Mouse (Mus musculus): Measurements from ENCODE around the gene Fscn3.

The Fscn3 gene

DNA sequence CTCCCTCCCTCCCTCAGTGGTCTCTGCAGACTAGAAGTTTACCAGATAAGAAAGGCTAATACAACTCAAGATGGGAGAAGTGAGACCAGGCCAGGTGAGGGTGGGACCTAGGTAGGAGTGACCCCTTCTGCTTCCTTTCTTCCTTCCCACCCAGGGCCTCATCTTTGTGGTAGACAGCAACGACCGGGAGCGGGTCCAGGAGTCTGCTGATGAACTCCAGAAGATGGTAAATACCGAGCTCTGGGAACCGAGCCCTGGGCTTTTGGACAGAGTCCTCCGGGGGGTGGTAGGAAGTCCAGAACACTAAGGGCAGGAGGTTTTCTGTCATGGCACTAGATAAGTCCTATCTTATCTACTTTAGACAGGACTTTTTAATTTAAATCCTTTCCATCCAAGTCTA lies 2.6 kb upstream of the Fscn3 start:
- no peak for DNase-seq (ENCODE audit: low read depth, low spot score)

- no peak for DNase-seq (ENCODE audit: low read depth, low spot score)
Measured at GRCm38 (mm10) chr6:28428290-28428689, 701 bp downstream of the Fscn3 start, which contains the start of gene Gcc1. TSS of gene Gcc1 (minus strand) at chr6:28428390.

DNA sequence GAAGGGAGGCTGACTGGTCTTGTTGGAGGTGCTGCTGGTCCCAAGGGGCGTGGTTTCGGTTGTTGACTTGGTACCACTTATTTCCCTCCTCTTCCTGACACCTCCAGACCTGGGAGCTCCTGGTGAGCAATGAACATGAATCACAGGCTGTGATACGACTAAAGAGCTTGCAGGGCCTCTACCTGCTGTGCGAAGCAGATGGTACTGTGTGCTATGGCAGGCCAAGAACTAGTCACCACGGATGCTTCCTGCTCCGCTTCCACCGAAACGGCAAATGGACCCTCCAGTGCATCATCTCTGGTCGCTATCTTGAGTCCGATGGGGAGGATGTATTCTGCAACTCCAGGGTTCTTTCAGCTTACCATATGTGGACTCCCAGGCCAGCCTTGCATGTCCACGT lies 2.3 kb downstream of the Fscn3 start:
- no peak for DNase-seq (ENCODE audit: low read depth, low spot score)

DNA sequence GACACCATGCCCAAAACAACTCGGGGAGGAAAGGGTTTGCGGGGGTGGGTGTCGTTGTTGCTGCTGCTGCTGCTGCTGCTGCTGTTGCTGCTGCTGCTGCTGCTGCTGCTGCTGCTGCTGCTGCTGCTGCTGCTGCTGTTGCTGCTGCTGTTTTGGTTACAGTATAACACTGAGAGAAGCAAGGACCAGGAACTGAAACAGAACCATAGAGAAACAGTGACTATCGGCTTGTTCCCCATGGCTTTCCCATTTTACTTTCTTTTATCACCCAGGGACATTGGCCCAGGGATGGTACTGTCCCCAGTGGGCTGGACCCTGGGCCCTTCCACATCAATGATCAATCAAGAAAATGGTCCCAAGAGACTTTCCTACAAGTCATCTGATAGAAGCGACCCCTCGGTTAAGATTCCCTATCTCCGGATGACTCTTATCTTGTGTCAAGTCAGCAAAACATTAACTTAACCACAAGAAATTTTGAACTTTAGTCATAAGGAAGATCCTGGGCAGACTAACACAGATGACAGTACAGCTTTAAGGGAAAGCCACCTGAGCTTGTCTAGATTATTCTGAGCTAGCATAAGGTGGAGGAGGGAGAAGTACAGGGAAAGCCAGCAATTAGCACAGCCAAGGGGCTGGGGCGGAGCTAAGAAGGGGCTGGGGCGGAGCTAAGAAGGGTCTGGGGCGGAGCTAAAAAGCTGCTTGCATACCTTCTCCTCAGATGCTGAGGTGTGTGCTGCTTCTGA lies 3.4 kb downstream of the Fscn3 start:
- DNase-seq (ENCODE audit: low read depth, low spot score): peak; percentile 50

GRCm38 (mm10) chr6:28431538-28431855 lies 3.9 kb downstream of the Fscn3 start:
- DNase-seq (ENCODE audit: low read depth, low spot score): no peak

DNA sequence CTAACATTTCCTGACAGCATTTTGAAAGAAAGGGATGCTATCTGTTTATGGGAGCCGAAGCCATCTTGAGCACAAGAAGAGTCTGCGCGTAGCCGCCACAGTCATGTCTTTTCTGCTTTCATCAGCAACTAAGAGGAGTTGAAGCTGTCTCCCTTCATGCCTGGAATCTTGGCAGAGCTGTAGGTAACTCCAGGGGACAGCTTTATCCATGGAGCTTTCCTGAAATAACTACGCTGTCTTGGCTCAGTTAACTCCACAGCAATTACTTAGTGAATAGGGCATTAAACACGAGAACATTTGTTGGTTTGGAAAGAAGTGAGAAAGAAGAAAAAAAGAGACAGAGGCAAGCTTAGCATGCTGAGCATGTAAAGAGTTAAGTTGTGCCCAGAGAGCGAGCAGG lies 20.3 kb downstream of the Fscn3 start:
- no peak for DNase-seq (ENCODE audit: low read depth, low spot score)

GRCm38 (mm10) chr6:28449253-28449652 lies 21.7 kb downstream of the Fscn3 start, which contains the start of gene Pax4:
TSS of gene Pax4 (minus strand) at chr6:28449353.
- DNase-seq (ENCODE audit: low read depth, low spot score): no peak

DNA sequence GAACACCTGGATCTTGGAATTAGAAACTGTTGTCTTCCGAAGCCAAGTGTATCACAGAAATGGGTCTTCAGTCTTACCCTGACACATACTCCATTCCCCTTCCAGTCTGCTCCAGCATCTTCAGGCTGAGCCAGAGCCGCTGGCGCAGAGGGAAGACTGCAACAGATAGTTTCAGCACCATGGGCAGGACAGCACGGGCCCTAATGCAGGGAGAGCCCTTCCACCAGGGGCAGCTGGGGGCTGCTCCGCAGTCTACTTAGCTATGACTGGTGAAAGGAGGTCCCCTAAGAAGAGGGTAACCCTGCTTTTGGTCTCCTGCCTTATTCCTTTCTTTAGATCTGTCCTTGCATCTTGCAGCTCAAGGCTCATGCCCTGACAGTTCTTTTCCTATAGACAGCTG lies 22.9 kb downstream of the Fscn3 start:
- DNase-seq (ENCODE audit: low read depth, low spot score): no peak

GRCm38 (mm10) chr6:28450977-28451376 lies 23.4 kb downstream of the Fscn3 start:
- no peak for DNase-seq (ENCODE audit: low read depth, low spot score)

- DNase-seq (ENCODE audit: low read depth, low spot score): no peak
Measured at GRCm38 (mm10) chr6:28459221-28459668, 31.7 kb downstream of the Fscn3 start.

- peak; percentile 30 for DNase-seq (ENCODE audit: low read depth, low spot score)
Measured at GRCm38 (mm10) chr6:28460534-28460933, 32.9 kb downstream of the Fscn3 start.

GRCm38 (mm10) chr6:28464630-28465029 lies 37.0 kb downstream of the Fscn3 start:
- DNase-seq (ENCODE audit: low read depth, low spot score): no peak

DNA sequence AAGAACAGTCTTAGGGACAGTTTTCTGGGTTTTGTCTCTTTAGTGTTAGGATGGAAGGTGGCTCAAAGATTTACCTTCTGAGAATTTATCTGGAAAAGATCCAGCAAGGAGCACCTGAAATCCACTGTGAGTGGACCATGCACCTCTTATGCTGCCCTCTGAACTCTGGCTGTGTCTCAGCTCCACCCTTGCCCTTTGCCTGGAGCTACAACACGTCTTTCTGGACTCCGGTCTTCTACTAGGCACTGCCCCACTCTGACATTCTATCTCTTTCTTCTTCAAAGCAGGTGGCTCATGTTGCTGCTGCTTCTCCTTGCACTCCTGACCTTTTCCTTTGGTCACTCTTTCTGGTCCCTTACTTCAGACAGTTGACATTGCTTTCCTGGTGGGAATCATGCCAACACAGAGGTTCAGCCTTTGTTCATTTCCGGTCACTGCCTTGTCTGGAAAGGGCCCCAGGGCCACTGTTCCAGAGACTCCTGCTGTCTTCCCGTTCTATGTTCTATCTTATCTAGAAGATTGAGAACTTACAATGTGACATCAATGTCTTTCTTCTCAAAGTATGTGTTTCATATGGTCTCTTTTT lies 42.5 kb downstream of the Fscn3 start:
- no peak for DNase-seq (ENCODE audit: low read depth, low spot score)

DNA sequence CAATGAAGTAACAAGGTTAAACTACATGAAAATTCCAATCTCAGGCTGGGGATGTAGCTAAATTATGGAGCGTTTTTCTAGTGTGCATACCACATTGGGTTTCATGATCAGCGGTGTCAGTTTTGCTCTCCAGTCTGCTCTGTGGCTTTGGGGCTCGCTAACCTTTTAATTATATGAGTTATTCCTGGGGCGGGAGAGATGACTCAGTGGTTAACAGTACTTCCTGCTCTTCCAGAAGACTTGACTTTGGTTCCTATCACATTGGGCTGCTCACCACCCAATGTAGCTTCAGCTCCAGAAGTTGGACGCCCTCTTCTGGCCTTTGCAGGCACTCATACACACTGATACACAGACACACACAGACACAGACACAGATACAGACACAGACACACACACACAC lies 43.0 kb downstream of the Fscn3 start:
- no peak for DNase-seq (ENCODE audit: low read depth, low spot score)

DNA sequence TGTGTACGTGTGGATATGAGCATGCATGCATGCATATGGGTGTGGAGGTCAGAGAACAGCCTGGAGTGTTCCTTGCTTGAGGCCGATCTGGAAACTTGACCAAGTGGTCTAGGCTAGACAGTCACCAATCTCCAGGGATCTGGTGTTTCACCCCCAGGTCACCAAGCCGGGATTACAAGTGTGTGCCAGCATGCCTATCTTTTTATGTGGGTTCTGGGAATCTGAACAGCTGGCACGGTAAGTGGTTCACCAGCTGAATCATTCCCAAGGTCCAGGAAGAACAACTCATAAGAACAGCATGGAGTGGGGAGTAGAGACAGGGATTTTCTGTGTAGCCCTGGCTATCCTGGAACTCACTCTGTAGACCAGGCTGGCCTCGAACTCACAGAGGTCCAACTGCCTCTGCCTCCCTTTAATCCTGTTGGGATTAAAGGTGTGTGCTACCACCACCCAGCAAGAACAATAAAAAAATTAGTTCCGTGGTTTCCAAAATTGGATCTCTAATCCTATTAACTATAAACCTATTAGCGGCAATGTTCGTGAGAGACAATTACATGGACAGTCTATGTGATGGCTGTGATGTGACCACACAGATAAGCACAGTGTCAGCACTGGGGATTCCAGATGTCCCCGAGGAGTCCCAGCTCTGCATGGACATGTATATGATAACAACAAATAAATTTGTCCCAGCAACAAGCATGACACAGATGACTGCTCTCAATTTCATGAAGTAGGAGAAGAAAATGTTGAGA lies 43.9 kb downstream of the Fscn3 start:
- no peak for DNase-seq (ENCODE audit: low read depth, low spot score)

DNA sequence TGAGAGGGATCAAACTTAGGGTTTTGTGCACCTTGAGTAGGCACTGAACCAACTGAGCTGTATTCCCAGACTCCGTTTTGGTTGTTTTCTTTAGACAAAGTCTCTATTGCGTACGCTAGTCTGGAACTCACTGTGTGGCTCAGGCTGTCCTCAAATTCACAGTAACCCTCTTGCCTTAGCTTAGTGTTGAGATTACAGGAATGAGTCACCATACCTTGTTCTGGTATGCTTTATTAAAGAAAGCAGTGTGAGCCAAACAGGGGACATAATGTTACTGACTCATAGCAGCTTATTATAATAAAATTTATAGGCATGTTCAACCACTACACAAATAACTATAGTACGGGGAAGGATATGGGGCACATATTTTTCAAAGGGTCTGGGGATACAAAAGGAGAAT lies 46.6 kb downstream of the Fscn3 start:
- DNase-seq (ENCODE audit: low read depth, low spot score): no peak

DNA sequence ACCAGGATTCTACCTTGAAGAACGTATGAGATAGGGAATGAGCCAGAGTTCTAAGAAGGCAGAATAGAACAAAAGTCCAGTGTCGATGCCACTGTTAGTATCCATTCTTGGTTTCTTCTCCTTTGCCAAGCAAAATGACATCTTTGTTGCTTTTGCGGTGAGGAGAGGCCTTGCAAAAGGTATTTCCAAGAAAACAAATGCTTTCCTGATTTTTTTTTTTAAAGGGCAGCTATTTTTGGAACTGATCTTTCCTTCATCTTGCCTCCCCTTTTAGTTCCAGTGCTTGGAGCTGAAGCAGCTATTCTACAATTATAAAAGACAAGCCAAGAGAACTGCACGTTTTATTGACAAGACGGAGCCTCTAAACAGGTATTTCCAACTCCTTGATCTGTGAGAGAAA lies 47.2 kb downstream of the Fscn3 start, which contains the start of gene Snd1:
Snd1 (plus strand) TSS at position 301 of the 400 bp plus-strand sequence.
- DNase-seq (ENCODE audit: low read depth, low spot score): no peak

- DNase-seq (ENCODE audit: low read depth, low spot score): peak; percentile 100
Measured at GRCm38 (mm10) chr6:28479865-28480751, 52.5 kb downstream of the Fscn3 start.

DNA sequence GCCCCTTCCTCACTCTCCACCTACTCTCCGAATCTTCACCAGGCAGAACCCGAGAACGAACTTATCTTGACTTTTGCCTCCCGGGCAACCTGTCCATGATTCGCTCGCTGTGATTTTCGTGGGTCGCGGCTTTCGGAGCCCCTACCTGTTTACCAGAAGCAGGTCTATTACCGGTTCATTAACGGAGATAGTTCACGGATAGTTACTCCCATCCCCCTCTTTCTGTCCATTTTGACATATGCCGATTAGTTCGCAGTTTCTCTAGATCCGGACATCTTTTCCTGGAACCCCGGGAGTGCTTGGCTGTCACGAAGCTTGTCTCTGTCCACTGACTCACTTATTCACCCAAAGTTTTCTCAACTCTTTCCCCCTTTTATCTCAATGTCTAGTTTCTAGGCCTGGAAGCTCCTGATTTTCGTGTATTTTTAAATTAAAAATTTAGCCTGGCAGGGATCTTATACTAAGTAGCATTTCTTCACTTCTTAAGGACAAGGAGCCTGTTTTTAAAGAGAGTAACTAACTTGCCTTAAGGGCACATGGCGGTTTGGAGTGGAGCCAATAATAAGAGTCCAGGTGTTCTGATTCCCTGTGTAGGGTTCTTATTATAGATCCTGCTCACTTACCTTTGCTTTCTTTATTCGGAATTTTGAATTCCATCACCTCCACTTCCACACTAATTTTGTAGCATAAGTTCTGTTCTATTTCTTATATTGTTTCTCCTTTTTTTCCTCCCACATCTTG lies 53.3 kb downstream of the Fscn3 start:
- peak; percentile 40 for DNase-seq (ENCODE audit: low read depth, low spot score)

- DNase-seq (ENCODE audit: low read depth, low spot score): no peak
Measured at GRCm38 (mm10) chr6:28482711-28483315, 55.2 kb downstream of the Fscn3 start.
